Mouse (Mus musculus): ENCODE measurements around the gene Atp8b5. TPM values are rescaled to one million over a fixed set of nuclear protein-coding genes. Genes with fewer than 3 reads are reported as not detected.
A peak's percentile ranks its signal among the peaks of the same experiment; 100 is the strongest.

Gene Atp8b5
- not detected for total RNA-seq (2021)
- long read RNA-seq, experiment 1: 0 reads
- long read RNA-seq, experiment 2: 0 reads

GRCm38 (mm10) chr4:43266623-43267322 lies at the start of gene Atp8b5:
Atp8b5 (plus strand) TSS chr4:43267159.
- peak; percentile 65 to 73 for DNase-seq
- intact Hi-C loops (cut with DNase I): loop anchor here (1.0 kb wide), 1 partner anchor 153 kb away; no protein-coding TSS in a partner anchor

- DNase-seq: no peak
- intact Hi-C loops (cut with DNase I): no loop called here
These were observed 49.0 kb upstream of the Atp8b5 start for GRCm38 (mm10) chr4:43217997-43218396.

- DNase-seq: no peak
- intact Hi-C loops (cut with DNase I): no loop called here
These were observed 35.1 kb upstream of the Atp8b5 start for GRCm38 (mm10) chr4:43231821-43232220.

- no peak for DNase-seq
These were observed 34.0 kb upstream of the Atp8b5 start for GRCm38 (mm10) chr4:43232985-43233384.

GRCm38 (mm10) chr4:43233489-43233888 lies 33.5 kb upstream of the Atp8b5 start:
- no peak for DNase-seq
- intact Hi-C loops (cut with DNase I): no loop called here

More at GRCm38 (mm10) chr4:43232985-43233384, 34.0 kb upstream of the Atp8b5 start:
- intact Hi-C loops (cut with DNase I): no loop called here

- intact Hi-C loops (cut with DNase I): no loop called here
- DNase-seq: no peak
These were observed 30.1 kb upstream of the Atp8b5 start for GRCm38 (mm10) chr4:43236898-43237297.

GRCm38 (mm10) chr4:43240716-43241115 lies 26.2 kb upstream of the Atp8b5 start:
- no peak for DNase-seq
- intact Hi-C loops (cut with DNase I): no loop called here

GRCm38 (mm10) chr4:43244022-43244421 lies 22.9 kb upstream of the Atp8b5 start:
- DNase-seq: no peak
- intact Hi-C loops (cut with DNase I): no loop called here

GRCm38 (mm10) chr4:43245776-43246175 lies 21.2 kb upstream of the Atp8b5 start:
- intact Hi-C loops (cut with DNase I): no loop called here
- DNase-seq: no peak

GRCm38 (mm10) chr4:43248026-43248425 lies 18.9 kb upstream of the Atp8b5 start:
- intact Hi-C loops (cut with DNase I): no loop called here
- no peak for DNase-seq

GRCm38 (mm10) chr4:43248909-43249308 lies 18.1 kb upstream of the Atp8b5 start:
- DNase-seq: no peak
- intact Hi-C loops (cut with DNase I): no loop called here

- intact Hi-C loops (cut with DNase I): no loop called here
These were observed 15.7 kb upstream of the Atp8b5 start for GRCm38 (mm10) chr4:43251269-43251668.

GRCm38 (mm10) chr4:43257040-43257439 lies 9.9 kb upstream of the Atp8b5 start:
- no peak for DNase-seq
- intact Hi-C loops (cut with DNase I): no loop called here

More at GRCm38 (mm10) chr4:43251269-43251668, 15.7 kb upstream of the Atp8b5 start:
- DNase-seq: no peak

GRCm38 (mm10) chr4:43258556-43258955 lies 8.4 kb upstream of the Atp8b5 start:
- intact Hi-C loops (cut with DNase I): no loop called here

GRCm38 (mm10) chr4:43259435-43259834 lies 7.5 kb upstream of the Atp8b5 start:
- intact Hi-C loops (cut with DNase I): no loop called here
- no peak for DNase-seq

More at GRCm38 (mm10) chr4:43258556-43258955, 8.4 kb upstream of the Atp8b5 start:
- no peak for DNase-seq

GRCm38 (mm10) chr4:43260096-43260495 lies 6.9 kb upstream of the Atp8b5 start:
- DNase-seq: no peak
- intact Hi-C loops (cut with DNase I): no loop called here

- intact Hi-C loops (cut with DNase I): no loop called here
- no peak for DNase-seq
These were observed 4.1 kb upstream of the Atp8b5 start for GRCm38 (mm10) chr4:43262821-43263220.

- intact Hi-C loops (cut with DNase I): no loop called here
These were observed 813 bp upstream of the Atp8b5 start for GRCm38 (mm10) chr4:43266146-43266545.

GRCm38 (mm10) chr4:43267323-43267658 lies 332 bp downstream of the Atp8b5 start:
- no peak for DNase-seq
- intact Hi-C loops (cut with DNase I): loop anchor here (1.0 kb wide), 1 partner anchor 152 kb away; no protein-coding TSS in a partner anchor

More at GRCm38 (mm10) chr4:43266146-43266545, 813 bp upstream of the Atp8b5 start:
- DNase-seq: no peak

GRCm38 (mm10) chr4:43285476-43285875 lies 18.5 kb downstream of the Atp8b5 start:
- no peak for DNase-seq
- intact Hi-C loops (cut with DNase I): no loop called here

GRCm38 (mm10) chr4:43287305-43287704 lies 20.3 kb downstream of the Atp8b5 start:
- intact Hi-C loops (cut with DNase I): no loop called here
- DNase-seq: no peak

GRCm38 (mm10) chr4:43294001-43294400 lies 27.0 kb downstream of the Atp8b5 start:
- intact Hi-C loops (cut with DNase I): no loop called here
- DNase-seq: no peak
